Mouse (Mus musculus) stomach, embryonic 14.5 days (tissue): ENCODE data around the gene Plekhh2. TPM values are rescaled to one million over a fixed set of nuclear protein-coding genes. Genes with fewer than 3 reads are reported as not detected.

Experiments used
- ATAC-seq: fragments of 200-750 bp; cut with Nextera tagmentation; 2 replicates; pipeline ENCODE4 v1.8.0; 2017; ENCODE audit warnings: low read depth, moderate TSS enrichment; ENCODE audit not compliant: insufficient number of reproducible peaks, insufficient read depth, low FRiP score
- H3K27ac ChIP-seq: fragments of 300-500 bp; sonication (generic); 2 replicates; pipeline ENCODE4 v1.5.1; 2014; ENCODE audit warnings: mild to moderate bottlenecking, low read length, moderate library complexity, mixed read lengths
- H3K27me3 ChIP-seq: fragments of 300-500 bp; sonication (generic); 2 replicates; pipeline ENCODE4 v1.6.1; 2014; ENCODE audit warnings: low read length, control low read depth, mixed read lengths; ENCODE audit not compliant: control insufficient read depth, insufficient read depth
- H3K36me3 ChIP-seq: fragments of 300-500 bp; sonication (generic); 2 replicates; pipeline ENCODE4 v1.6.1; 2014; ENCODE audit warnings: mild to moderate bottlenecking, control low read depth, low read length, moderate library complexity, mixed read lengths; ENCODE audit not compliant: control insufficient read depth, insufficient read depth
- H3K4me1 ChIP-seq: fragments of 300-500 bp; sonication (generic); 2 replicates; pipeline ENCODE4 v1.6.1; 2014; ENCODE audit warnings: low read length, control low read depth, mixed read lengths; ENCODE audit not compliant: control insufficient read depth, insufficient read depth
- H3K4me2 ChIP-seq: fragments of 300-500 bp; sonication (generic); replicated peaks from 2 replicates; pipeline ENCODE4 v1.6.1; 2014; ENCODE audit warnings: low read depth, low read length, control low read depth
- H3K4me3 ChIP-seq: fragments of 300-500 bp; sonication (generic); 2 replicates; pipeline ENCODE4 v1.5.1; 2014; ENCODE audit warnings: low read depth, low read length, control low read depth
- H3K9ac ChIP-seq: fragments of 300-500 bp; sonication (generic); replicated peaks from 2 replicates; pipeline ENCODE4 v1.6.1; 2014; ENCODE audit warnings: low read depth, mild to moderate bottlenecking, control low read depth, low read length, moderate library complexity, mixed read lengths
- H3K9me3 ChIP-seq: fragments of 300-500 bp; sonication (generic); 2 replicates; pipeline ENCODE4 v1.6.1; 2016; ENCODE audit warnings: low read depth, low read length, control low read depth; ENCODE audit not compliant: control insufficient read depth
- WGBS: fragments of 180-500 bp; shearing (Covaris S2); extraction: QIAGEN DNeasy Blood & Tissue Kit; methylation state at CpG from one replicate; pipeline ENCODE4 v1.1.7; 2014; 5-methylcytosine and 5-hydroxymethylcytosine counted together
- polyA plus RNA-seq: library from polyadenylated mRNA; unstranded; fragments of >200 nt; fragmentation: Nextera tagmentation; extraction: Ambion mirVana; gene quantifications from 2 replicates; pipeline ENCODE4 v1.2.1, GENCODE M21; 2014

Gene Plekhh2
- polyA plus RNA-seq, 1 experiment from 2014 or later = 16.2 TPM

- no peak for ATAC-seq
- H3K27me3 ChIP-seq = no peaks in the 10 kb centered on the region
- H3K4me1 ChIP-seq = 0 out of 2 replicates have a peak, but pooled peaks cover 3% of the 10 kb centered on the region
- H3K4me2 ChIP-seq = no peak overlapping the region
- no peak overlapping the region for H3K9ac ChIP-seq
- H3K4me3 ChIP-seq = no peak overlapping the region
- H3K36me3 ChIP-seq = peaks cover 19% of the 10 kb centered on the region
- 88% methylated on average over 7 of the region's 7 CpGs for WGBS
- H3K27ac ChIP-seq = no peak overlapping the region
- no peaks in the 10 kb centered on the region for H3K9me3 ChIP-seq
Observed at GRCm38 (mm10) chr17:84598928-84599327, 87.2 kb downstream of the Plekhh2 start.

GRCm38 (mm10) chr17:84600051-84600983 lies 88.6 kb downstream of the Plekhh2 start:
- Histone ChIP-seq H3K27ac (no peak overlapping the region; the same call in 1 of the 2 replicates), H3K4me3 (no peak overlapping the region), H3K9ac (no peak overlapping the region), H3K27me3 (no peaks in the 10 kb centered on the region), H3K36me3 (peaks cover 16% of the 10 kb centered on the region; the same call in 1 of the 2 replicates), H3K4me2 (no peak overlapping the region), H3K9me3 (no peaks in the 10 kb centered on the region), H3K4me1 (0 out of 2 replicates have a peak, but pooled peaks cover 3% of the 10 kb centered on the region)
- ATAC-seq = no peak
- 74% methylated on average over 9 of the region's 9 CpGs for WGBS

GRCm38 (mm10) chr17:84601805-84602204 lies 90.1 kb downstream of the Plekhh2 start:
- Histone ChIP-seq H3K27ac (no peak overlapping the region), H3K9me3 (no peaks in the 10 kb centered on the region), H3K9ac (no peak overlapping the region), H3K4me1 (0 out of 2 replicates have a peak, but pooled peaks cover 3% of the 10 kb centered on the region), H3K4me3 (no peak overlapping the region), H3K27me3 (no peaks in the 10 kb centered on the region), H3K36me3 (peaks cover 12% of the 10 kb centered on the region), H3K4me2 (no peak overlapping the region)
- no peak for ATAC-seq
- WGBS = 95% methylated on average over 5 of the region's 5 CpGs

GRCm38 (mm10) chr17:84603202-84603627 lies 91.5 kb downstream of the Plekhh2 start:
- no peak overlapping the region for H3K9ac ChIP-seq
- WGBS = 29% methylated on average over 9 of the region's 9 CpGs
- no peak overlapping the region for H3K4me3 ChIP-seq
- ATAC-seq = no peak
- H3K4me1 ChIP-seq = 0 out of 2 replicates have a peak, but pooled peaks cover 3% of the 10 kb centered on the region
- peaks cover 8% of the 10 kb centered on the region for H3K36me3 ChIP-seq
- no peaks in the 10 kb centered on the region for H3K27me3 ChIP-seq
- H3K9me3 ChIP-seq = no peaks in the 10 kb centered on the region
- H3K27ac ChIP-seq = peak overlapping the region; percentile 44
- no peak overlapping the region for H3K4me2 ChIP-seq

- Histone ChIP-seq H3K4me3 (no peak overlapping the region), H3K9me3 (no peaks in the 10 kb centered on the region), H3K9ac (no peak overlapping the region), H3K36me3 (peaks cover 8% of the 10 kb centered on the region), H3K4me2 (no peak overlapping the region), H3K27ac (peak overlapping the region; percentile 44), H3K27me3 (no peaks in the 10 kb centered on the region), H3K4me1 (0 out of 2 replicates have a peak, but pooled peaks cover 3% of the 10 kb centered on the region)
- ATAC-seq = no peak
- WGBS = 82% methylated on average over 10 of the region's 10 CpGs
Observed at GRCm38 (mm10) chr17:84603709-84604420, 92.2 kb downstream of the Plekhh2 start.

- no peak overlapping the region for H3K9ac ChIP-seq
- no peaks in the 10 kb centered on the region for H3K9me3 ChIP-seq
- no peak overlapping the region for H3K4me3 ChIP-seq
- H3K4me2 ChIP-seq = no peak overlapping the region
- 0 out of 2 replicates have a peak, but pooled peaks cover 3% of the 10 kb centered on the region for H3K4me1 ChIP-seq
- no peak overlapping the region for H3K27ac ChIP-seq
- 53% methylated on average over 13 of the region's 13 CpGs for WGBS
- ATAC-seq = no peak
- H3K36me3 ChIP-seq = peaks cover 13% of the 10 kb centered on the region
- H3K27me3 ChIP-seq = no peaks in the 10 kb centered on the region
Observed at GRCm38 (mm10) chr17:84606976-84607375, 95.3 kb downstream of the Plekhh2 start.

- Histone ChIP-seq H3K9ac (no peak overlapping the region), H3K4me2 (no peak overlapping the region), H3K27ac (no peak overlapping the region), H3K9me3 (no peaks in the 10 kb centered on the region), H3K27me3 (no peaks in the 10 kb centered on the region), H3K4me3 (no peak overlapping the region), H3K4me1 (0 out of 2 replicates have a peak, but pooled peaks cover 3% of the 10 kb centered on the region), H3K36me3 (peaks cover 15% of the 10 kb centered on the region)
- WGBS = 66% methylated on average over 5 of the region's 5 CpGs
- ATAC-seq = no peak
Observed at GRCm38 (mm10) chr17:84607617-84608016, 95.9 kb downstream of the Plekhh2 start.

- H3K27ac ChIP-seq = no peak overlapping the region
- H3K36me3 ChIP-seq = peaks cover 22% of the 10 kb centered on the region
- H3K4me2 ChIP-seq = no peak overlapping the region
- H3K9ac ChIP-seq = no peak overlapping the region
- H3K4me3 ChIP-seq = no peak overlapping the region
- no peaks in the 10 kb centered on the region for H3K9me3 ChIP-seq
- no peaks in the 10 kb centered on the region for H3K27me3 ChIP-seq
- 74% methylated on average over 4 of the region's 4 CpGs for WGBS
- ATAC-seq = no peak
- no peaks in the 10 kb centered on the region for H3K4me1 ChIP-seq
Observed at GRCm38 (mm10) chr17:84608606-84609005, 96.9 kb downstream of the Plekhh2 start.
